Mouse (Mus musculus): ENCODE measurements at regions not wholly inside any gene's neighbourhood (a gene's known extent, or its start where the extent isn't known, plus 50 kb on each side); places are given as distances from the start of the nearest gene placed in this dataset.

DNA sequence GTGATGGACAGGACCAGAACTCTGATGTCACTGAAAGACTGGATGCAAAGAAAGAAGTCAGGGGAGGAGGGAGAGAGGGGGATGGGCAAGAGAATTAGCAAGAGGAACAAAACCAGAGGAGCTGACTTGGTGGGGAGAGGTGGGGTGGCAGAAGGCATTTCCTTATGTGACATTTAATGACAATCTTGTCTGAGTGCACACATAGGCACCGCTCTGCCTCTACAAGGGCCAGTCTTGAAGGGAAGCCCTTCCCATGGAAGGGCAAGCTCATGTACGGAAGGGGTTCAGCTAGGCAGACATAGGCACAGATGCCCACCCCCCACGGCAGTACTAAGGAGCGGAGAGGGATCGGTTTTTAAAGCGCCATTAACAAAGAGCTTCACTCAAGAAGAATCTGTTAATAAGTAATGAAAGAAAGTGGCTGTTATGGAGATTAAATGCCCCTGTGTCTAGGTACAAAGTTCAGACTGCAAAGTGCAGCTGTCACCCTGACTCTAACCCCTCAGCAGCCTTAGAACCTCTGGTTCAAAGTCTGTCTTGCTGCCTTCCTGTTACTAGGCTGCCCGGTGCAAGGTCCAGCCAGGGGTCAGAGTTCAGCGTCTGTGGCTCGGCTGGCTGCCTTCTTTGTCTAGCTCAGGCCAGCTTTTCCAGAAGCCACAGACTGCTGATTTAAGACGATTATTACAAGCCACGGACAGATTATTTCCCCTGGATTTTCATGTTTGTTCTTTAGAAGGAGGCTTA lies 80.0 kb upstream of the Nrip1 start:
- peak; percentile 72 for DNase-seq (ENCODE audit: low read depth, low spot score)

DNA sequence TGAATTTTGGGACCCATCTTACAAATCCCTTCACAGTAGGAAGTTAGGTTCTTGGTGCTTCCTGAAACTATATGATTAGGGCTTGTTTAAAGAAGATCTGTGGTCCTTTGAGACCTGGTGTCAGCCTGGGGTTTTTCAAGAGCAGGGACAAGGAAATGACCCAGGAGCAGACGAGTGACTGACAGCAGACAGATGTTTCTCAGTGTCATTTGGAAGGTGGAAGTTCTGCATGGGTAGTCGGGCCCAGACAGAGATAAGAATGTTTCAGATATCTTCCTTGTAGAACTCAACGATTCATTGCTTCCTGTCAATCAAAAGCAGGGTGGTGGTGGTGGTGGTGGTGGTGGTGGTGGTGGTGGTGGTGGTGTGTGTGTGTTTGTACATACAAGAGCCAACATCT lies 75.1 kb upstream of the Nrip1 start:
- DNase-seq (ENCODE audit: low read depth, low spot score) = no peak

DNA sequence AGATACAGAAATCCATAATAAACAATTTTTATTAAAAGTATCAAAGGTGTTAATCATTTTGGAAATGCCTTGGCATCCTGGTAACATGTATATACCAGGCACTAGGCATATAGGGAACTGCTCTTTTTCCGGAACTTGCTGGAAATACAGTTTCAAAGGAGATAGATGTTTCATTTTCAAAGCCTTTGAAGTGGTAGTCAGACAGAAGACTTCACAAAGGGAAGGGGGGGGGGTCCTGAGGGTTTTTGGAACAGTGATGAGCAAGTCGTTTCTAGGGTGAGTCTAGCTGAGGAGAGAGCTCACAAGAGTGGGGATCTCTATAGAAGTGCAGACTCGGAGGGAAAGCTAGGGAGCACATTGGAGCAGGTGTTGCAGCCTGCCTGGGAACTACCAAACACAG lies 73.4 kb upstream of the Nrip1 start:
- no peak for DNase-seq (ENCODE audit: low read depth, low spot score)

DNA sequence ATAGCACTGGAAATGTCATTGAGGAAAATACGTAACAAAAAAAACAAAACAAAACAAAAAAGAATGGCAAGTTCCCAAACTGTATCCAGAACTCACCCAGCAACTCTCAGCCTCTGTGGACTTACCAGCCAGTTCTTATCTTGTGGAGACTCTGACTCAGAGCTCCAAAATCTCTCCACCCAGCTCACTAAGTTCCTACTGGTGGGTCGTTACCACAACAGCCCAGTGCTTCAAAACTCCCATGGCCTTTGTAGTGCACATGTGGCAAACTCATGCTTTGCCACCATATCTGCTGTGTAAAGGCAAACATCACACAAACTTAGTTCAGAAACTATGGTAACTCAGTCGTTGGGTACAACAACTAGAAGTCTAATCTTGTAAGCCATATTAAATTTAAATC lies 71.0 kb upstream of the Nrip1 start:
- no peak for DNase-seq (ENCODE audit: low read depth, low spot score)

DNA sequence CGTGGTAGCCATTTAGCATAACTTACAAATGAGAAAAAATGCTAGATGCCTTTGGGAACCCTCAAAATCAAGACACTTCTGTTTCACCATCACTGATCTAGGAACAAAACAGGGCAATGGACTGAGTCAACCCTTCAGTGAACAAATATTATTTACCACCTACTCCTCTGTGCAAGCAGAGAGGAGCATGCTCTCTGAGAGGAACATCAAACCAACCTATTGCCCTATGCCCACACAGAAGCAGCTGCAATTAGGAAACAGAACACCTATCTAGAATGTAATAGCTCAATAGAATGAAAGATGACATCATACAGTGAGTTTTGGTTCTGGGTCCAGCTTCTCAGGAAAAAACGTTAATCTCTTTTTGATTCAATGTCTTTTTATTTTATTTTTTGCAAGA lies 69.0 kb upstream of the Nrip1 start:
- DNase-seq (ENCODE audit: low read depth, low spot score) = no peak

DNA sequence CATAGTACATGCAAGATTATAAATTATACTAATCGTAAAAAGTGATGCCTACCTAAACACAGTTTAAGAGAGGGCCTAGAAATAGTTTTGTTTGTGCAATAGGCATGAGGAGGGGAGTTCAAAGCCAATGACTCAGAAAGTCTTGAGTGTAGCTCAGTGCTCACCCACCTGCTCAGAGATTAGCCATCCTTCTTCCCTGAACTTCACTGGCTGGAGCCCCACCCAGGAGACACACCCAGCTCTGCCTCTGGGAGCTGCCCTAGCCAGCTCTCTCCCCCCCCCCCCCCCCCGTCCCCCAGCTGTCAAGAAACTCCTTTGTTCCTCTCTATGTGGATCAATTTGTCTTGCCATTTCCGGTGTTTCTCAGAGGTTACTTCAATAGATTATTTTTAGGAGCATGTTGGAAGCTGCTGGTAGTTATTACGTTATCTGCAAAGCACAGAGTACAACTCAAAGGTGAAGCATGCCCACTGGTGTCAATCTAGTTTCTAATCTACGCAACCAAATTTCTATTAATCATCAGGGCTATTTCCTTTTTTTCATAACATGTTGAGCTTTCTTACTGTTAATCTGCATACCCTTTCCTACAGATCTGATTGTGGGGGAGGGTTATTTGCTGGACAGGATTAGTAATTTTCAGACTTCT lies 68.3 kb upstream of the Nrip1 start:
- DNase-seq (ENCODE audit: low read depth, low spot score) = no peak

DNA sequence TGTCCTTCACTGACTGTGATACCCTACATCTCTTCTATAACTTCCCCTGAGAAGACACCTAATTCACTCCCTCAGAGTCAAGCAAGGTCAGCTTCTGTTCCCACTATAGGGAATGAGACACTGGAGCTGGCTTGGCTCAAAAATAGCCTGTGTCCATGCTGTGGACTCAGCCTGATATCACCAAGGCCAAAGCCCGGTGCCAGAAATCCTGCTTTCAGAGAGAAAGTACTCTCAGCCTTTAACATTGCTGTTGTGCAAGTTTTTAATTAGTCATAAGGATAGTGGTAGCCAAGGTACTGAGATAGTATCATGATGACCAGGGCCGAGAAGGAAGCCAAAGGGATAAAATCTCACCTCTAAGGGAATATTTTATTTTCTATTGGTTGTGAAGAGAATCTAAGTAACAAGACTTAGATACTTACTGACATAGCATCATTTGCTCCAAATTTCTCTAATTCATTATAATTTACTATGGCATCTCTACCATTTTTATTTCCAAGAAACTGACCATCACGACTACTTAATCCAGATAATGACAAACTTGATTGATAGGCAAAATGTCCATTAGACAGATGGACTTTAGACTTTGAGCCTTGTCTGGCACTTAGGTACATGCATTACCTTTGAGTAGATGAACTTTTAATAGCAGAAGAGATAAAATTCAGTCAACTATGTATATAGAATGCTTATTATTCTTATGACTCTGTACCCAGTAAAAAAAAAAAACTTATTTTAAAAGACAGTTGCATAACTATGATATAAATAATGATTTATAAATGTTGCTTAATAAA lies 64.7 kb upstream of the Nrip1 start:
- DNase-seq (ENCODE audit: low read depth, low spot score) = no peak

DNA sequence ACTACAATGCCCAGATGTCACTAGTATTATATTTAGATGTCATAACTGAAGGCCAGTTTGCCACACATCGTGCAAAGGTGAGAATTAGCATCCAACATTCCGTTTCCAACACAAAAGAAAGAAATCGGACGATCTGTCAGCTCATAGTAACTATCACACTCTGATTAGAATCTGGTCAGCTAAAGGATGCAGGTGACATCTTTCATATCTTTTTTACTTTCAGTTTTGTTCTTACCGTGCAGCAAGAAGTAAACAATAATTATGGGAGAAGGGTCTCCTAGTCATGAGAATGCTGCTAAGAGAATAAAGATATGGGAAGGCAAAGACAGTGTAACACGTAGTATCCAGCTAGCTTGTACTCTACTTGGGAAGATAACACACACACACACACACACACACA lies 62.7 kb upstream of the Nrip1 start:
- no peak for DNase-seq (ENCODE audit: low read depth, low spot score)

DNA sequence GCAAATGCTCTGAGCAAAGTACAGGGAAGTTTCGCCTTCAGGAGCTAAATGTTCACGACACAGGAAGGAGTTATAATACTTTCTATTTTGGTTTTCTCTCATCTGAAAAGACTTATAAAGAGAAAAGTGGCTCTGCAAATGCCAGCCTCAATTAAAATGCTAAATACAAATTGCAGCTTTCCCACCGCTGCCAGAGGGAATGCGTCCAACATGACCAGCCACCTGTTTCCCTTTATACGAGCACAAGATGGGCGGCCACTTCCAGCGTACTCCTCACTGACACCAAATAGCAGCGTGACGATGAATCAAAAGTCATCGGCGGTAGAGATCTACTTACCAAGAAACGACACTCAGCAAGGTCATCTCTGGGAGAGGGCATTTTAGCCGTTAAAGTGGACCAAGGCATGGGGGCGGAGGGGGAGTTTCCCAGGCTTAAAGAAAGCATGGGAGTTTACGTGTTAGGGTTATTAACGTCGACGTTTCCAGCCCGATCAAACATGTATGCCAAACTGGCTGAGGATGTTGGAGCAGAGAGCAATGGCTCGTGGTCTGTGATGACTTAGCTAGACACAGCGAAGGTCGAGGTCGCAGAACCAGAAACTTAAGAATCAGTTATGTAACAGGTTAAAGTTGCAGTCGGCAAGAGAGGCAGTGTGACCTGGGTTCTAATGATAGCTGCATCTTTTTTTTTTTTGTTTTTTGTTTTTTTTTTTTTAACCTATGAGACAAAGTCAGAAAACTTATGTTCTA lies 59.6 kb upstream of the Nrip1 start:
- DNase-seq (ENCODE audit: low read depth, low spot score) = no peak

DNA sequence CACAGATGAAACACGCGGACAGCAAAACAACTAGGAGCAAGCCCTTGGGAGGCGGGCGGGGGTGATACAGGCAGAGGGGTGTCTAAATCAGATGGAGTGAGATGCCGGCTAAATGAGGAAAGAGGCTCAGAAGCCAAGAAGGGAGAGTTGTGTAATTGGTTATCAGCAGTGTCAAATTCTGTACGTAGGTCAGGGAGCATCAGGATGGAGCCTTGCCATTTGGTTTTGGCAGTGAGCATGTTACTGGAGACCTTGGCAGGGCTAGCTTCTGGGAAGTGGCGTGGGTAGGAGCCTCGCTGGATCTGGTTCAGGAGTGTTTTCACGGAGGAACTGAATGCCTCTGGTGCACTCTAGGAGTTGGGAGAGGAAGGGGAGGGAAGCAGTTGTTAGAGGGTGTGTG lies 58.7 kb upstream of the Nrip1 start:
- no peak for DNase-seq (ENCODE audit: low read depth, low spot score)

DNA sequence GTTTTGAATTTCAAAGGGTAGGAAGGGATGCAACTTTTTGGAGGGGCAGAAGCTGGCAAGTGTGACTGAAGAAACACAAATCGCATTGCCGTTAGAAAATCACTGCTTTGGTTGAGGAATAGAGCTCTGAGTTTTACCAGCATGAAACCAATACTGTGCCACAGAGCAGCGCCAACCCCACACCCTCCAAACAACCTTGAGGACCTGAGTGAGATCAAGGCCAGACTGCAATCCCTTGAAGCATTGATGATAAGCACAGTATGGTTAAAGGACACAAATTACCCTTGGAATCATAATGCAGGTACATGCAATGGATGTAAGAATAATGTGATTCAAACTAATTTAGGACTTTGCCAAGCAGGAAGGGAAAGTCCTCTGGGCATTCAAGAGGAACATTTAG lies 55.5 kb upstream of the Nrip1 start:
- DNase-seq (ENCODE audit: low read depth, low spot score) = no peak

DNA sequence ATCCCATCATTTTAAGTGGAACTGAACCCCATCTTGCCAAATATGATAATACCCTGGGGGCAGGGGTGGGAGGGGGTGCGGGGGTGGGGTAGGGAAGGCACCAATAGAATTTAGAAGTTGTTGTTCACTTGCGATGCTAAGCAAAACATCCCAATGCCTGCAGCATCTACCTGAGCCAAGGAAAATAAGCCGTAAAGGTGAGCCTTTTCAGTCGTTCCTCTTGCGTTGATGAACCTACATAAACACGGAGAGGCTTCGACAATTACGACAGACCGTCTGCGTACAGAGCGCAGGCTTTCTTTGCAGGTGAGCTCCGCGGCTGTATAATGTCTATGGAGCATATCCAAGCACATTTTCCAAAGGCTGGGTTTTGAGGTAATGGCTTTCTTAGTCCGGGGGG lies 50.3 kb upstream of the Nrip1 start:
- no peak for DNase-seq (ENCODE audit: low read depth, low spot score)
